Mouse (Mus musculus) liver, adult 2 months (tissue): ENCODE measurements around the gene 1700122O11Rik. TPM values are rescaled to one million over a fixed set of nuclear protein-coding genes. Genes with fewer than 3 reads are reported as not detected.
A peak's percentile ranks its signal among the peaks of the same experiment; 100 is the strongest.

Source experiments
- DNase-seq: peaks from one replicate; pipeline ENCODE4 v3.0.0-alpha.2; 2011; ENCODE audit warnings: low read depth, low spot score; ENCODE audit errors: extremely low read depth
- H3K27ac ChIP-seq: fragments of 200-500 bp; replicated peaks from 2 replicates; pipeline ENCODE4 v1.5.1; 2012; ENCODE audit warnings: low read depth, mild to moderate bottlenecking, control low read depth, inconsistent platforms, low read length; ENCODE audit not compliant: insufficient read depth
- H3K27me3 ChIP-seq: fragments of 200-500 bp; 2 replicates; pipeline ENCODE4 v1.6.1; 2012; ENCODE audit warnings: mild to moderate bottlenecking, moderate library complexity, low read length, inconsistent platforms; ENCODE audit not compliant: control insufficient read depth, insufficient read depth
- H3K36me3 ChIP-seq: fragments of 200-500 bp; 2 replicates; pipeline ENCODE4 v1.6.1; 2012; ENCODE audit warnings: low read length, inconsistent platforms; ENCODE audit not compliant: control insufficient read depth, insufficient read depth
- H3K4me1 ChIP-seq: fragments of 200-500 bp; 2 replicates; pipeline ENCODE4 v1.6.1; 2011; ENCODE audit warnings: low read length; ENCODE audit not compliant: control insufficient read depth, insufficient read depth
- H3K4me3 ChIP-seq: fragments of 200-500 bp; 2 replicates; pipeline ENCODE4 v1.5.1; 2011; ENCODE audit warnings: low read depth, mild to moderate bottlenecking, control low read depth, low read length, moderate library complexity; ENCODE audit not compliant: insufficient read depth
- H3K79me2 ChIP-seq: fragments of 200-500 bp; 2 replicates; pipeline ENCODE4 v1.6.1; 2012; ENCODE audit warnings: inconsistent platforms, mild to moderate bottlenecking, low read length, moderate library complexity; ENCODE audit not compliant: control insufficient read depth, insufficient read depth
- H3K9ac ChIP-seq: fragments of 200-500 bp; 2 replicates; pipeline ENCODE4 v1.6.1; 2012; ENCODE audit warnings: low read depth, mild to moderate bottlenecking, control low read depth, inconsistent platforms, low read length
- CTCF ChIP-seq: fragments of 200-500 bp; IDR thresholded peaks from 2 replicates; pipeline ENCODE4 v1.5.1; 2011; ENCODE audit warnings: low read depth, low read length, control low read depth
- POLR2A ChIP-seq: fragments of 200-500 bp; IDR thresholded peaks from 2 replicates; pipeline ENCODE4 v1.6.1; 2011; ENCODE audit warnings: low read length, control low read depth; ENCODE audit not compliant: insufficient read depth; ENCODE audit errors: extremely low read depth
- WGBS: fragments of 180-500 bp; shearing (Covaris S2); methylation state at CpG from one replicate; pipeline ENCODE4 v1.1.7; 2018; 5-methylcytosine and 5-hydroxymethylcytosine counted together
- polyA plus RNA-seq: library from polyadenylated mRNA; depleted of rRNA; stranded (reverse); fragments of >200 nt; gene quantifications from 2 replicates; pipeline ENCODE4 v1.2.3, GENCODE M21; 2012
- total RNA-seq: library from RNA; depleted of rRNA; stranded (reverse); fragments of >200 nt; gene quantifications from 2 replicates; pipeline ENCODE4 v1.2.3, GENCODE M21; 2014

1700122O11Rik gene
- total and polyA plus RNA-seq, 2 experiments, result not detected

- 46% methylated on average over 4 of the region's 4 CpGs for WGBS
- Histone ChIP-seq H3K9ac (no peak overlapping the region), H3K27ac (no peak overlapping the region), H3K27me3 (no peaks in the 10 kb centered on the region), H3K79me2 (no peaks in the 10 kb centered on the region), H3K4me1 (peaks cover 5% of the 10 kb centered on the region; the same call in 1 of the 2 replicates), H3K4me3 (no peak overlapping the region), H3K36me3 (no peaks in the 10 kb centered on the region)
- DNase-seq, result peak; percentile 42
- TF ChIP-seq POLR2A, result no peak
- TF ChIP-seq CTCF, result peak; percentile 57; the same call in 1 of the 2 replicates
Observed at GRCm38 (mm10) chr17:48045631-48046030, 7.5 kb upstream of the 1700122O11Rik start.

- peak; percentile 59 for DNase-seq
- H3K27me3 ChIP-seq, result no peaks in the 10 kb centered on the region
- 58% methylated on average over 5 of the region's 5 CpGs for WGBS
- TF ChIP-seq CTCF (no peak), POLR2A (no peak)
- H3K27ac ChIP-seq, result no peak overlapping the region
- H3K79me2 ChIP-seq, result no peaks in the 10 kb centered on the region
- H3K36me3 ChIP-seq, result no peaks in the 10 kb centered on the region
- H3K4me1 ChIP-seq, result peaks cover 8% of the 10 kb centered on the region
- no peak overlapping the region for H3K9ac ChIP-seq
- no peak overlapping the region for H3K4me3 ChIP-seq
Observed at GRCm38 (mm10) chr17:48043154-48043880, 5.2 kb upstream of the 1700122O11Rik start.

- Histone ChIP-seq H3K27me3 (no peaks in the 10 kb centered on the region), H3K79me2 (no peaks in the 10 kb centered on the region), H3K27ac (peak overlapping the region; percentile 80), H3K36me3 (no peaks in the 10 kb centered on the region), H3K9ac (peak overlapping the region; percentile 86), H3K4me1 (peaks cover 8% of the 10 kb centered on the region), H3K4me3 (peak overlapping the region; percentile 89)
- TF ChIP-seq POLR2A (0 out of 2 replicates have a peak, but pooled peaks have one; percentile 41), CTCF (no peak)
- WGBS, result 17% methylated on average over 29 of the region's 29 CpGs
- peak; percentile 87 for DNase-seq
Observed at GRCm38 (mm10) chr17:48041351-48042287, 3.5 kb upstream of the 1700122O11Rik start.

- Histone ChIP-seq H3K4me1 (peaks cover 8% of the 10 kb centered on the region), H3K27ac (no peak overlapping the region), H3K79me2 (no peaks in the 10 kb centered on the region), H3K4me3 (no peak overlapping the region), H3K27me3 (no peaks in the 10 kb centered on the region), H3K36me3 (no peaks in the 10 kb centered on the region), H3K9ac (no peak overlapping the region)
- TF ChIP-seq CTCF, result no peak
- TF ChIP-seq POLR2A, result no peak
- peak; percentile 22 for DNase-seq
- WGBS, result 32% methylated on average over 14 of the region's 14 CpGs
Observed at GRCm38 (mm10) chr17:48039232-48039866, 1.3 kb upstream of the 1700122O11Rik start.

- H3K4me1 ChIP-seq, result peaks cover 2% of the 10 kb centered on the region
- WGBS, result 73% methylated on average over 3 of the region's 3 CpGs
- no peaks in the 10 kb centered on the region for H3K36me3 ChIP-seq
- no peak overlapping the region for H3K9ac ChIP-seq
- no peaks in the 10 kb centered on the region for H3K79me2 ChIP-seq
- no peak overlapping the region for H3K4me3 ChIP-seq
- 0 out of 2 replicates have a peak, but pooled peaks cover 3% of the 10 kb centered on the region for H3K27me3 ChIP-seq
- no peak for TF ChIP-seq CTCF
- TF ChIP-seq POLR2A, result no peak
- DNase-seq, result no peak
- H3K27ac ChIP-seq, result no peak overlapping the region
Observed at GRCm38 (mm10) chr17:48036921-48037320, 1.2 kb downstream of the 1700122O11Rik start.
